Mouse (Mus musculus) testis, adult 2 months (tissue): Measurements from ENCODE around the gene Prm2. TPM values are rescaled to one million over a fixed set of nuclear protein-coding genes. Genes with fewer than 3 reads are reported as not detected.

ENCODE experiments used
- H3K27ac ChIP-seq: fragments of 200-500 bp; 2 replicates; pipeline ENCODE4 v1.5.1; 2012; ENCODE audit warnings: low read depth, low read length; ENCODE audit not compliant: control insufficient read depth, insufficient read depth
- H3K27me3 ChIP-seq: fragments of 200-500 bp; 2 replicates; pipeline ENCODE4 v1.6.1; 2012; ENCODE audit warnings: mild to moderate bottlenecking, low read length, moderate library complexity; ENCODE audit not compliant: control insufficient read depth, insufficient read depth
- H3K36me3 ChIP-seq: fragments of 200-500 bp; 2 replicates; pipeline ENCODE4 v1.6.1; 2012; ENCODE audit warnings: mild to moderate bottlenecking, low read length; ENCODE audit not compliant: control insufficient read depth, insufficient read depth
- H3K4me1 ChIP-seq: fragments of 200-500 bp; 2 replicates; pipeline ENCODE4 v1.6.1; 2012; ENCODE audit warnings: low read length; ENCODE audit not compliant: control insufficient read depth, insufficient read depth
- H3K4me3 ChIP-seq: fragments of 200-500 bp; 2 replicates; pipeline ENCODE4 v1.5.1; 2012; ENCODE audit warnings: low read depth, mild to moderate bottlenecking, low read length, moderate library complexity, mixed read lengths; ENCODE audit not compliant: control insufficient read depth
- CTCF ChIP-seq: fragments of 200-500 bp; IDR thresholded peaks from 2 replicates; pipeline ENCODE4 v1.5.1; 2012; ENCODE audit warnings: low read depth, mild to moderate bottlenecking, inconsistent platforms, low read length, moderate library complexity; ENCODE audit not compliant: control insufficient read depth, insufficient read depth, insufficient replicate concordance
- POLR2A ChIP-seq: fragments of 200-500 bp; IDR thresholded peaks from 2 replicates; pipeline ENCODE4 v1.6.1; 2012; ENCODE audit warnings: low read depth, mild to moderate bottlenecking, inconsistent platforms, low read length, moderate library complexity; ENCODE audit not compliant: control insufficient read depth
- polyA plus RNA-seq: library from polyadenylated mRNA; depleted of rRNA; stranded (reverse); fragments of >200 nt; gene quantifications from 2 replicates; pipeline ENCODE4 v1.2.3, GENCODE M21; 2012

Gene Prm2
- polyA plus RNA-seq, 1 experiment, result 18,587 TPM

- H3K36me3 ChIP-seq, result no peaks in the 10 kb centered on the region
- no peak overlapping the region for H3K4me3 ChIP-seq
- TF ChIP-seq POLR2A, result no peak
- no peak for TF ChIP-seq CTCF
- no peak overlapping the region for H3K27ac ChIP-seq
- no peaks in the 10 kb centered on the region for H3K4me1 ChIP-seq
- H3K27me3 ChIP-seq, result no peaks in the 10 kb centered on the region
Observed at GRCm38 (mm10) chr16:10824536-10824935, 28.6 kb upstream of the Prm2 start.

- Histone ChIP-seq H3K27me3 (no peaks in the 10 kb centered on the region), H3K4me1 (no peaks in the 10 kb centered on the region), H3K4me3 (no peak overlapping the region), H3K27ac (no peak overlapping the region), H3K36me3 (no peaks in the 10 kb centered on the region)
- TF ChIP-seq POLR2A (no peak), CTCF (no peak)
Observed at GRCm38 (mm10) chr16:10821387-10821786, 25.5 kb upstream of the Prm2 start.

- Histone ChIP-seq H3K4me3 (no peak overlapping the region), H3K4me1 (no peaks in the 10 kb centered on the region), H3K27ac (no peak overlapping the region), H3K36me3 (no peaks in the 10 kb centered on the region), H3K27me3 (no peaks in the 10 kb centered on the region)
- TF ChIP-seq POLR2A (no peak), CTCF (no peak)
Observed at GRCm38 (mm10) chr16:10819966-10820365, 24.0 kb upstream of the Prm2 start.

GRCm38 (mm10) chr16:10818579-10819135 lies 22.7 kb upstream of the Prm2 start:
- H3K4me1 ChIP-seq, result no peaks in the 10 kb centered on the region
- no peaks in the 10 kb centered on the region for H3K27me3 ChIP-seq
- H3K4me3 ChIP-seq, result no peak overlapping the region
- TF ChIP-seq CTCF (no peak), POLR2A (no peak)
- H3K36me3 ChIP-seq, result no peaks in the 10 kb centered on the region
- no peak overlapping the region for H3K27ac ChIP-seq

- H3K4me1 ChIP-seq, result no peaks in the 10 kb centered on the region
Observed at GRCm38 (mm10) chr16:10814864-10815263, 18.9 kb upstream of the Prm2 start.

GRCm38 (mm10) chr16:10813726-10814125 lies 17.8 kb upstream of the Prm2 start:
- no peaks in the 10 kb centered on the region for H3K4me1 ChIP-seq
- H3K36me3 ChIP-seq, result no peaks in the 10 kb centered on the region
- H3K4me3 ChIP-seq, result no peak overlapping the region
- H3K27me3 ChIP-seq, result no peaks in the 10 kb centered on the region
- TF ChIP-seq CTCF (no peak), POLR2A (no peak)
- no peak overlapping the region for H3K27ac ChIP-seq

More at GRCm38 (mm10) chr16:10814864-10815263, 18.9 kb upstream of the Prm2 start:
- H3K27ac ChIP-seq, result no peak overlapping the region
- H3K36me3 ChIP-seq, result no peaks in the 10 kb centered on the region
- no peaks in the 10 kb centered on the region for H3K27me3 ChIP-seq
- TF ChIP-seq POLR2A, result no peak
- TF ChIP-seq CTCF, result no peak
- H3K4me3 ChIP-seq, result no peak overlapping the region

GRCm38 (mm10) chr16:10812865-10813371 lies 17.0 kb upstream of the Prm2 start, which contains the start of gene Gm11172:
Gene Gm11172 (plus strand): TSS chr16:10812915.
- TF ChIP-seq POLR2A, result no peak
- TF ChIP-seq CTCF, result no peak
- no peaks in the 10 kb centered on the region for H3K27me3 ChIP-seq
- no peaks in the 10 kb centered on the region for H3K4me1 ChIP-seq
- no peak within 1 kb of the TSS for H3K27ac ChIP-seq
- H3K4me3 ChIP-seq, result no peak within 1 kb of the TSS
- H3K36me3 ChIP-seq, result no peaks in the 10 kb centered on the region
